Mouse (Mus musculus) right cerebral cortex, adult 2 months (tissue): ENCODE measurements around the gene Angel1.

Experiments used
- DNase-seq, 2 experiments: peaks; one replicate each; pipeline ENCODE4 v3.0.0; 2021 to 2022; ENCODE audit warnings: low spot score in 2 of 2

The Angel1 gene

DNA sequence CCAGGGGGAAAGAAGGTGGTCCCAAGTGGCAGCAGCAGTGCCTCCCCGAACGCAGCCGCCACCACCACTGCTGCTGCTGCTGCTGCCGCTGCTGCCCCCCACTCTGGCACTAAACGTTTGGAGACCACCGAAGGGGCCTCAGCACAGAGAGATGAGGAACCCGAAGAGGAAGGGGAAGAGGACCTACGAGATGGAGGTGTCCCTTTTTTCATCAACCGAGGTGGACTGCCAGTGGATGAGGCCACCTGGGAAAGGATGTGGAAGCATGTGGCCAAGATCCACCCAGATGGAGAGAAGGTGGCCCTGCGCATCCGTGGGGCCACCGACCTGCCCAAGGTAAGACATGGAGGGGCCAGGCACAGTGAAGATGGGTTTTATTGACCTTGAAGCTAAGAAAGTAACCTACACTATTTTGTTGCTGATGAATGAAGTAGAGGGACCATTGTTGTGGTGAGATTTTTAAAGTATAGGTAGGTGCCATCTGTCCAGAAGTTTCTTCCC, 46.2 kb downstream of the Angel1 start:
- DNase-seq = no peak

DNA sequence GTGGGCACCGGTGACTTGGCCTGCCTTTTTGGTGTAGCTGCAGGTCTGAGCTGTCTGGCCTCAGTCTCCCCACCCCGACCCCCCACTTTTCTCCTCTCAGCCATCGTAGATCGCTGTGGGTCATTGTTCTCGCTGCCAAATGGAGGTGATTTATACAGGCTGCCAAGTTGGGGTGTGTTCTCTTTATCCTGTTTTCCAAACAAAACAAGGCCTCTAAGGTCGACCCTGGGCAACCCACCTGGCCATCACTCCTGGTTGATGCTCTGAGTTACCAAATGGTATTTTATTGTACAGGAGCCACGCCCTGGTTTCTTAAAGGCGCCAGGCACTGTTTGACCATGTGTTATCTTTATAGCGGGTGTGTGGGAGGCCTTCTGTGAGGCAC, 46.7 kb downstream of the Angel1 start:
- DNase-seq = no peak

DNA sequence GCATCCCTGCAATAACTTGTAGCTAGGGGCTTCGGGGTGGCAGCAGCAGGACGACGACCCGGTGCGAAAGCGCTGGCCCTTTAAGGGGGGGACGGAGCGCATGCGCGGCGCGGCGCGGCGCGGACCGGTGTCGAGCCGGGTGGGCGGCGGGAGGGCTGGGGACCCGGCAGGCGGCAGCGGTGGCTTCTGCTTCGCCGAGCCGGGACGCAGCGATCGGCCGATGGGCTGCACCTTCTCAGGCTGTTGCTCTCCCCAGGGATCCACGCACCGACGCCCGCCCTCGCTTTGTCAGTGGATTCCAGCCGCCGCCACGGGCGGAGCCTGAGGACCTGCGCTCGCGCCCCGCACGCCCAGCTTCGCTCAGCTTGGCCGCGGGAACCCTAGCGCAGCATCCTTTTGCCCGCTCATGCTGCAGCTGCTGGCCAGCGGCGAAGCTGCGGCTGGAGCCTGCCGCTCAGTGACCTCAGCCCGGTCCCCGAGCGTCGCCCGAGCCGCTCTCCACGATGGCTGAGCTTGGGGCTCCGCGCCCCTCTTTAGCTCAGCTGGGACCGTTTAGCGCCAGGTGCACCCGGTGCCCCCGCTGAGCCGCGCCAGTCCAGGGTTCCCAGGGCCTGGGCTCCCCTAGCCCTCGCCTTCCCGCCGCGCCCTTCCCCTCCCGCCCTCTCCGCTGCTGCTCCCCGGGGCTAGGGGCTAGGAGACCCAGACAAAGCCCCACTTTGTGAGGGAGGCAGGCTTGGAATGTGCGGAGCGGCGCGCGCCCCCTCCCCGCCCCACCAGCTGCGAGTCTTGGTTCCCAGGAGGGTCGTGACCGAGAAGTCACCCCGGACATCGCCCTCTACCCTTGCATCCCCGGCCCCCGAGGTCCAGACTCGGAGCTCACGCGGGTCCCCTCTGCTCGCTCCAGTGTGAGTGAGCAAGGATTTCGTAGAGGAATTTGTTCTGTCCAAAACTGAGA, 47.4 kb downstream of the Angel1 start, which contains the start of gene Vash1:
Vash1 (plus strand) TSS at position 110 of the 955 bp plus-strand sequence.
- peak in 1 of 2 experiments; percentile 76 for DNase-seq

DNA sequence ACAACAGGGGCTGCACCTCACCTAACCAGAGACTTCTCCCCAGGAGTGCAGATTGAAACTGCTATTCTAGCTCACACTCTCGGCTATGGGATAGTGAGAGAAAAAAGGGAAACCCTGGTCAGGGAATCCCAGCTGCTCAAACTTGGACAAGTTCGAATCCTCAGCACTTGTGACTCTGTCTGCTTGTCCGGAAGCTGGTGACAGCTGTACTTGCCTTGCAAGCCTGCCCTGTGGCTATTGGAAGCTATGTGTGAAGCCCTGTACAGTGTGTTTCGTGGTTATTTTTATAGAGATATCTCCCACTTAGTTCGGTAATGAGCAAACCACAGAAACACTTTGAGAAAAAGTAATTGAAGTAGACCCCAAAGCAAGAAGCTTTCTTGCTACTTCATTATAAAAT, 53.8 kb downstream of the Angel1 start:
- DNase-seq = no peak

DNA sequence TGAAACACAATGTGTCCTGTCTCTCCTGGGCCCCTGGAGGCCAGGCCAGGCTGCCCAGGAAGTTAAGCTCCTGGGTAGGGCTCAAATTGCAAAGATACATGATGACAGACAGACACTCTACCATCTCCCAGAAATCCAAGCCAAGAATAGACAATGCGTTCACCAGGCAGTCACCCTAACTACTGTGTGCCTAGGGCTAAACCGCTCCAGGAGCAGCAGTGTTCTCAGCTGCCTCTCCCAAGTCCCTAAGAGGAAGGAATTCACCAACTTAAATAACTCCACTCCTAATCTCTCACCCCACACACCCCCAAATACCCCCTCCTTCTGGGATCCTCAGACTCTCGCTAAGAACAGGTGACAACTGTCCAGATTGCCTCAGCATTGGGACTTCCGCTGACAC, 54.2 kb downstream of the Angel1 start:
- no peak for DNase-seq

DNA sequence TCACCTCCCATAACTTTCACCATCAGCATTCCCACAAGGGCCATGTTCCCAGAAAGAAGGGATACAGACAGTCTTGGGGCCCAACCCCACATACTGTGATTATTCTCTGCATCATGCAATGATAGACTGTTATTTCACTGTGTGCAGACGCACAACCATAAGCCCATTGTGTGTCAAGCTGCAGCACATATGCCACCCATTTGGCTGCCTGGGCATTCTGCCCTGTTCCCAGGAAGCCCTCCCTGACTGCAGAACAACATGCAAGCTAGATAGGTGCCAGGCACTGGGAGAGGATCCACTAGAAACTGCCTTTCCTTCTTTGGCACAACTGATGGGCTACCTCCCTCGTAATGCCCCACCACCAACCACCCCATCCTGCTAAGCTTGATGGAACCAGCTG, 57.9 kb downstream of the Angel1 start:
- DNase-seq = no peak

DNA sequence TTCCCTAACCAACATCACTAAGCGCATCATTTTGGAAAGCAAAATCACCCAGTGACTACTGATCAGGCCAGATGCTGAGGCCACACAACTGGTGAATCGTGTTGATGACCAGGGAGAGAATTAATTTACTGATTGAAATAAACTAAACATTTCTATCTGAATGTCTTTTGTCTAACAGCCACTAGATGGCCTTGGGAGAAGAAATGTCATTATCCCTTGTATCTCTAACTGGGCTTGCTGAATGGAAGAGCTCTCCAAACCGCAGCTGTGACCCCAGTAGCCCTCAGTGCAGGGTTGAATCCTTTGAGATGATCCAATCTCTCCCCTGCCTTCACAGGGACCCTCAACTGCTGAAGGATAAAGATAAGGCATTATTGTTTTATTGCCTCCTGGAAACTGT, 60.6 kb downstream of the Angel1 start:
- DNase-seq = no peak

DNA sequence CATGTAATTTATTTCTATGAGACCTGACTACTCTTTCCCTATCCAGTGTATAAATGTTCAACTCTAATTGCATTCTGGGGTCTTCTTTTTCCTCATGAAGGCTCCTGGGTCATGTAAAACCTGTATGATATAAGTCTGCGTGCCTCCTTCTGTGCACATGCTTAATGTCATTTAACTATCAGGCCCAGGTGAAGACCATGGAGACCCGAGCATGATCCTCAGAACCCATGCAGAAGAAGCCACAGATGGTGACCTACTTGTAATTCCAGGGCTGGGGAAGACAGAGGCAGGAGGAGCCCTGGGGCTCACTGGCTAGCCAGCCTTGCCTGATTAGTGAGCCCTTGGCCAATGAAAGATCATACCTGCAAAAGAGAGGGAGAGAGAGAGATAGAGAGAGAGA, 65.8 kb downstream of the Angel1 start:
- DNase-seq = no peak

DNA sequence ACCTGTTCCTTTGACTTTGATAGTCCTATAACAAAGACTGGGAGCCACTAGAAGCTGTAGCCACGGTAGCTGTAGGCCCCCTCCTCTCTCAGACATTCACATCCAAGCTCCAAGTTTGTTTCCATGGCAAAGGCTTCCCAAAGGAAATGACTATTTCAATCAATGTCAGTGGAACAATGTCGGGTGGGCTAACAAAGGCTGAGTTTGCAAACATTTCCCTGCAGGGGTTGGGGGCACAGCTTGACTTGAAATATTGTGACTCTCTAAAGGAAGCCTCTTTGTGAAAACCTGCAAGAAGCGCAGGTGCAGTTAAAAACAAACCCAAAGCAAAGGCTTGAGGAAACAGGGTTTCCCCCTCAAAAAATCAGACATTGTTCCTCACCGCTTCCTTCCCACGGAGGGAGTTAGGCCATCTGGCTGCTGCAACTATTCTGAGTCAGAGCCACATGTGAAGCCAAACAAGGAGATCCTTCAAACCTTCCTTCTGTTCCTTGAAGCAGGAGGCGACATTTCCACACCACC, 66.8 kb downstream of the Angel1 start:
- peak; percentile 71 to 72 for DNase-seq

DNA sequence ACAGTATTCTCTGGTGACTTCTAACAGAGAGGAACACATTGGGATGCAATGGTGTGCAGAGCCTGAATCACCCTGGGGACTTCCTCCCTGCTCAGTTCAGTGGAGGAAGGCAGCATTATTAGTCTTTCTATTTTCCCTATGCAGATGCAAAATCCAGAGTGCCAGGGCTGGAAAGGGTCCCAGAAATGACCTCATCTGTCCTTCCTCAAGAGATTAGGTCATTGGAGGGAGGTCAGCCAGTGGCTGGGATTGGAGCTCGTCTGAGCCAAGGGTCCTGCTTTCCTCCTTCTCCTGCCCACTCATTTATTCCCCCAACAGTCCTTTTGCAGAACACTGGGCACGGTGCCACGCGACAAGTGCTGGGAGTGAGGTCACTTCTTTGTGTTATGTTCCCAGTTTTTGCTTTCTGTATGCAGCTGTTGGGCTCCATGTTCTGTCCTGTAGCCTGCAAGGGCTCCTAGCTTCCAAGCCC, 73.7 kb downstream of the Angel1 start:
- DNase-seq = peak; percentile 61 to 71

DNA sequence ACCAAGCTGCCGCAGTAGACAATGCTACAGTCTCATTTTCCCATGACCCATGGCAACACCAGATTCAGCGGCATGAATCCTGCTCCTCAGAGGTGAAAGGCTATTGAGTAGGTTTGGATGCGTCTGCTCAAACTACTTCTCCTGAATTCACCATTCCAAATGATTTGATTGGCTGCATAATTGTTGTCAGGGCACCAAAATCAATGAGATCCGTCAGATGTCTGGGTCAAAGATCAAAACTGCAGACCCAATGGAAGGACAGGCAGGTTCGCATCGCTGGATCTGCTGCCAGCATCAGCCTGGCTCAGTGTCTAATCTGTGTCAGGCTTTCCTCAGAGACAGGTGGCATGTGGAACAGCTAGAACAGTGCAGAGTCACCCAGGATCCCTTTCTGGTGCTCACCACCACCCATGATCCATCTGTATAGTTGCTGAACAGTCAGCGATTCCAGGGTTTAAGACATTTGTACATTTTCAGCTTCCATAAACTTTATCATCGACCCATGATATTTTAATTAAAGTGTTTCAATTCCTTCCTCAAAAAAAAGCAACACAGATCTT, 74.9 kb downstream of the Angel1 start:
- DNase-seq = peak in 1 of 2 experiments; percentile 11
